Mouse (Mus musculus) testis, adult 2 months (tissue): ENCODE measurements at regions not wholly inside any gene's neighbourhood (a gene's known extent, or its start where the extent isn't known, plus 50 kb on each side); places are given as distances from the start of the nearest gene placed in this dataset.

Source experiments
- CTCF ChIP-seq: fragments of 200-500 bp; IDR thresholded peaks from 2 replicates; pipeline ENCODE4 v1.5.1; 2012; ENCODE audit warnings: low read depth, mild to moderate bottlenecking, inconsistent platforms, low read length, moderate library complexity; ENCODE audit not compliant: control insufficient read depth, insufficient read depth, insufficient replicate concordance
- POLR2A ChIP-seq: fragments of 200-500 bp; IDR thresholded peaks from 2 replicates; pipeline ENCODE4 v1.6.1; 2012; ENCODE audit warnings: low read depth, mild to moderate bottlenecking, inconsistent platforms, low read length, moderate library complexity; ENCODE audit not compliant: control insufficient read depth

GRCm38 (mm10) chr13:119277308-119277948, 151.0 kb upstream of the Paip1 start:
- TF ChIP-seq CTCF = no peak
- TF ChIP-seq POLR2A = no peak
